Mouse (Mus musculus): ENCODE results near the gene Cutc. TPM values are rescaled to one million over a fixed set of nuclear protein-coding genes. Genes with fewer than 3 reads are reported as not detected.

Gene Cutc
- total RNA-seq, 2 experiments from 2014 or later: 17.8 to 18.1 TPM

GRCm38 (mm10) chr19:43753226-43753835, 535 bp downstream of the Cutc start:
- peak; percentile 93 for DNase-seq (ENCODE audit: low spot score)

GRCm38 (mm10) chr19:43754237-43754636, 1.4 kb downstream of the Cutc start:
- no peak for DNase-seq (ENCODE audit: low spot score)

DNA sequence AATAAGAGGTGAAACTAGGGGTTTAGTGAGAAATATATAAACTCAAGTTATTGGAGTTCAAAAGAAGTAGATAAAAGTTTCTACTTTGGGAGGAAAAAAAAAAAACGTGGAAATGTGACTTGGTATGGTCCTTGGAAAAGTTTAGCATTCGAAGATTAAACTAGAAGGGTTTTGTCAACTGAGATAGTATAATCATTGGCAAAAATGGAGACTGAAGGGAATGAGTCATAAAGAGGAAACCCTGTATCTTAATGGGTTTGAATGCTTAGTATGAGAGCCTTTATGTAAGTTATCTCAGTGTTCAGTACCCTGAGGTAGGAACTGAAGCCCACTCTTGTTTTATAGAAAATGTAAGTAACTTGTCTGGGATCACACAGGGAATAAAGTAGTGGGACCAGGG, 2.1 kb downstream of the Cutc start:
- no peak for DNase-seq (ENCODE audit: low spot score)

GRCm38 (mm10) chr19:43760504-43760903, 7.7 kb downstream of the Cutc start:
- DNase-seq (ENCODE audit: low spot score): peak; percentile 71

- no peak for DNase-seq (ENCODE audit: low spot score)
These were observed 8.9 kb downstream of the Cutc start for GRCm38 (mm10) chr19:43761543-43762256.

- no peak for DNase-seq (ENCODE audit: low spot score)
These were observed 9.6 kb downstream of the Cutc start for GRCm38 (mm10) chr19:43762410-43762809.

DNA sequence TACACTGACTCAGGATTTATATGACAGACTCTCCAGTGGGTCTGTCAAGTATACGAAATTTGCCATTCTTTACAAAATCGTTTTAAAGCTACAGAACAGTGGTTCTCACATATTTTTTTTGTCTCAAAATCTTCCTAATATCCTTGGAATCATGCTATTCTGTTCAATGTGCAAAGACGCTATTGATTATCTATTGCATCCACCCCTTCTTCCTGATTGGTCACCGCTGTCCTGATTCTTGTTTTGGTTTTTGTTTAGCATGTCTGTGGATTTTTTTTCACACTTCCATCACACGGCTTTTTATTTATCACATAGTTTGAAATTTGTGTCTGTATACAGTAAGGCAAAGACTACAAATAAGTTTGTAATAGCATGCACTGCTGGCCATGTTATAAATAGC, 13.7 kb downstream of the Cutc start:
- no peak for DNase-seq (ENCODE audit: low spot score)

DNA sequence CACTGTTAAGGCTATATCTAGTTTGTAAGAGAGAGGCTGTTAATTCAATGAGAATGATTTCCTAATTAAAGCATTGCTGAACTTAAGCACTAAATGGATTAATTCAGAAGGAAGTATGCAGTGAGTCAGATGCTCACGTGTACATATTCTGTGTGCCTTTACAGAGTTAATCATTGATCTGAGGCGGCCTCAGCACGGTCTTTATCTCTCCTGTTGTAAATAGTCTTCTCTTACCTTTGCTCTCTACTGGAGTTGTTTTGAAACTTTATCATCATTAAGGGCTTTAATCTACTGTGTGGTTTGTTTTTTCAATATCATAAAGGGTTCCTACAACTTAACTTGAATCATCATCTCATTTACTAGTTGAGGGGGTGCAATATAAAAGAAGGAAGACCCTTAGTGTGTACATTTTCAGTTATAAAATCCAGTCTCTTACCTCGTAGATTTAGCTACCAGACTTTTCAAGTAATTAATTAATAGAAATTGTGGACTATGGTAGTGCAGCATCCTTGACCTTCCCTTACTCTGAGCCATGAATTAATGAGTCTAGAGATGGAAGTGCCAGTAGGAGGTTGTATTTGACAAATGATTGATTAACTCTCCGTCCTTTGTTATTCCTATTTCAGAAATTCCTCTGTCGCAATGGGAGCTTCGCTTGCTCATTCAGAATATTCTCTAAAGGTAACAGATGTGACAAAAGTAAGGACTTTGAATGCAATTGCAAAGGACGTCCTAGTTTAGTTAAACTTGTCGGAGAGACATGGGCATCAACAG, 14.9 kb downstream of the Cutc start:
- DNase-seq (ENCODE audit: low spot score): no peak

- no peak for DNase-seq (ENCODE audit: low spot score)
These were observed 16.7 kb downstream of the Cutc start for GRCm38 (mm10) chr19:43769366-43769960.

- DNase-seq (ENCODE audit: low spot score): no peak
These were observed 17.8 kb downstream of the Cutc start for GRCm38 (mm10) chr19:43770584-43770983.

GRCm38 (mm10) chr19:43771499-43771969, 18.7 kb downstream of the Cutc start:
- no peak for DNase-seq (ENCODE audit: low spot score)

DNA sequence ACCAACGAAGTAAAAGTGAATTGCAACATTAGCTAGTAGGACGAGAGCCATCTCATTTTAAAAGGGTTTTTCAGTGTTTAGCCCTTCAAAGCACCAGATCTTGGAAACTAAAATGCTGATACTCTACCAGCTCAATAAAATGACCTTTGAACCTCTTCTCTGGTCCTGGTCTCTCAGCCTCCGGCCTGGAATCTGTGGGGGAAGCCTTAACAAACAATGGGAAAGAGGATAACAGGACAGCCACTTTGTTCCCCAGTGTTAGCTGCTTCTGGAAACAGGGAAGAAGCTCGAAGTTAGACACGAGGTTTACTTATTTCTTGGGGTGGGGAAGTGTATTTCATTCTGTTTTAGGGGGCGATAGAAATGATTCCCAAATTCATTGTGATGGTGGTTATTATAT, 19.5 kb downstream of the Cutc start:
- no peak for DNase-seq (ENCODE audit: low spot score)

GRCm38 (mm10) chr19:43775433-43775832, 22.6 kb downstream of the Cutc start:
- no peak for DNase-seq (ENCODE audit: low spot score)

- no peak for DNase-seq (ENCODE audit: low spot score)
These were observed 23.8 kb downstream of the Cutc start for GRCm38 (mm10) chr19:43776561-43776960.

DNA sequence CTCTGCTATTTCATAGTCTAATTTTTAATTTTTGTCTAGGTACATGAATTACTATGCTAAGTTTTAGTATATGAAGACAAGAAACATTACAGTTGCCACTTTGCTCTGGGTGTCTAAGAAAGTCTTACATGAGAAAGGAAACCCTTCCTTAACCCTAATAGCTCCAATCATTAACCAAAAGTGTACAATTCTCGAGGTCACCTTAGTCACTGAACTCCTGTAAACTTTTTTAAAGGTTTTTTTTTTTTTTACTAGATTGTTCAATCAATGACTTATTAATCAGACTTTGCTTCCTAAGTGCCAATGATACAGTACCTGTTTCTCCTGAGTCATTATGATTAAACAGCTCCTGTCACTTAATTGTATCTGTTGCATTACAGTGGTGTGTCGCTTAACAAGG, 24.5 kb downstream of the Cutc start:
- DNase-seq (ENCODE audit: low spot score): no peak

DNA sequence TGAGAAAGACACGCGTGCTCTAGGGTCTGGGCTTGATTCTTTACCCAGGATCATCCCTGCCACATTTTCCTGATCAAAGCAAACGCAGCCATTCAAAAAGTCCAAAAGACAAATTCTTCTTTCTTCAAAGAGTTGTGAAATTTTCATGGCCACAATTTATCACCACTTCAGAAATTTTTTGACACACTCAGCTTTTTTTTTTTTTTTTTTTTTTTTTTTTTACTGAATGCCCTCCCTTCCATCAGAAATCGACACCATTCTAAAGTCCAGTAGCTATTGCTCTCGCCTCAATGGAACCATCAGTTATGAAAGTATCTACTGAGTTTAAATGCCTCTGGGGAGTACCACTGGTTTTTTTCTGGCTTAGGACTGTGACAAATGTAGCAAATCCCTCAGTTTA, 27.6 kb downstream of the Cutc start:
- DNase-seq (ENCODE audit: low spot score): no peak

GRCm38 (mm10) chr19:43781980-43782379, 29.2 kb downstream of the Cutc start, which contains the start of gene Abcc2:
Gene Abcc2, plus strand, starts transcription at chr19:43782192.
- no peak for DNase-seq (ENCODE audit: low spot score)

- DNase-seq (ENCODE audit: low spot score): no peak
These were observed 32.0 kb downstream of the Cutc start for GRCm38 (mm10) chr19:43784761-43785160.

DNA sequence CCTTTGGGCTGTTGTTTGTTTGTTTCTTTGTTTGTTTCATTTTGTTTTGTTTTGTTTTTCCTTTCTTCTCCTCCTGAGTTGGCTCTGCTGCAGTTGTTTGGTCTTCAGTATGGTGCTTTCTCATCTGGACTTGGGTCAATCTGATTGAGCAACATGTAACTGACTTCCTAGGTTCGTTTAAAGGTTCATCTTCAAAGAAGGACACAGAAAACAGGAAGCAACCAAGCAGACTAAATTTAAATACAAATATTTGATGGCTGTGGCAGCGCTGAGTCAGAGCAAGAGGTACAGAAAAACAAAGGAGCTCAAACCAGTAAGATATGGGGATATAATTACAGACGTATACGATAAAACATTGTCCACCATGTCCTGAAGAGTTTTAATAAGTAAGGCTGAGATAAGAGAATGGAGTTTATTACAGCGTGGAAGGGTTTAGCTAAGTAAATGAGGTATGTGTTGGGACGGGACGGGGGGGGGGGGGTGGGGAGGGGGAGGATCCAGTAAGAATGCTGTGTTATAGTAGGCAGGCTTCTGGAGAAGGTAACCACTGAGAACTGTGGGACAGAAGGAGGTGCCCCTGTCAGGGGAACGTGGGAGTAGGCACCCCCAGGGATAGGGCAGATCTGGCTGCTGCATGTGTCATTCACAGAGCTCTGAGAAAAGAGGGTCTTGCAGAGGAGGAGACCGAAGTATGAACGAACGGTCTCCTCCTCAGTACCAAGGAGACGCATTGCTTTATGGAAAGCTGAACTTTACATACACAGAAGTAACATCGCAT, 33.6 kb downstream of the Cutc start:
- no peak for DNase-seq (ENCODE audit: low spot score)

- no peak for DNase-seq (ENCODE audit: low spot score)
These were observed 37.0 kb downstream of the Cutc start for GRCm38 (mm10) chr19:43789817-43790216.

DNA sequence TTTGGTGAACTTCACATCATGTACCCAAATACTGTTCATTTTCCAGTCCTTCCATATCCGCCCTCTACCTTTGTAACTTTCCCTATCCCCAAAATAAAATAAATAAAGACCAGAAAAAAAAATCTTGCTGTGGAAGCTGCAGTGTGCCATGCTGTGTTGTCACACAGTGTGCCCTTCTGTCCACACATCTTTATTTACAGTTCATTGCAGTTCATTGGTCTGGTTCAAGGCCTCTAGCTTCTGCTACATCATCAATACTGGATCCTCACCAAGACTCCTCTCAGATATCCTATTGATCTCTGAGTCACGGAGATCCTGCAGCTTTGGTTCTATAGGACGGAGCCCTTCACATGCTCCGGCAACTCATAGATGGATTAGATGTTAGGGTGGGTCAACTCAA, 39.7 kb downstream of the Cutc start:
- no peak for DNase-seq (ENCODE audit: low spot score)

Measured in gastrocnemius, adult 18-20 months (tissue).